Mouse (Mus musculus) 3134 (cell line): ENCODE measurements around the gene Smoc1.

Source experiments
- DNase-seq: peaks from one replicate; pipeline ENCODE4 v3.0.0-alpha.2; 2011; ENCODE audit warnings: low spot score; ENCODE audit not compliant: insufficient read length; ENCODE audit errors: extremely low read depth

Smoc1 gene

DNA sequence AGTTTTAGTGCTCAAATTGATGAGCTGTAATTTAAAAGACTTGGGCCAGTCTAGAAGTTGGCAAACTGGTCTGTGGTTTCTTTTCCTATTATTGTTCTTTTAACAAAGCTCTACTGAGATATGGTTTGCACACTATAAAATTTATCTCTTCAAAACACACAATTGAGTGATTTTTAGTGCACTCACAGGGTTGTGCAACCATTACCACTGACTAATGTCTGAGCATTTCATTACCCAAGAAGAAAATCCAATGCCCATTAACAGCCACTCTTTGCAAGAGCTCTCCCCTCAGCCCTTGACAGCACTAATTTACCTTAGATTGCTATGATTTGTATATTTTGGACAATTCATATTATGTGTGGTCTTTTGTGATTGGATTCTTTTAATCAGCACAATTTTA is 97.2 kb downstream of the Smoc1 start:
- no peak for DNase-seq

DNA sequence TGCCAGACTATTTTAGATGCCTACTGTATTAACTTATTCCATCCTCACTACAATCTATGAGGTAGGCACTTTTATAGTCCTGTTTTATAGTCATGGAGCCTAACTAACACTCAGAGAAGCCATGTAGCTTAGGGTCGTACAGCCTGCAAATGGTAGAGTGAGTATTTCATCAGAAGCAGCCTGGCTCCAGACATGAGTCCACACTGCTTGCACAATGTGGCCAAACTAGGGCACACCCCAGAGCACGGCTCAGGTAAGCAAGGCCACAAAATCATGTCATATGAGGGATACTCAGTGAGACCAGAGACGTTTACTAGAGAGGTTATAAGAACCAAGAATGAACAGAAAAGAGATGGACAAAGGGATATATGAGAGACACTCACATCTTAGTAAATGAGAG is 100.2 kb downstream of the Smoc1 start:
- DNase-seq, result no peak

DNA sequence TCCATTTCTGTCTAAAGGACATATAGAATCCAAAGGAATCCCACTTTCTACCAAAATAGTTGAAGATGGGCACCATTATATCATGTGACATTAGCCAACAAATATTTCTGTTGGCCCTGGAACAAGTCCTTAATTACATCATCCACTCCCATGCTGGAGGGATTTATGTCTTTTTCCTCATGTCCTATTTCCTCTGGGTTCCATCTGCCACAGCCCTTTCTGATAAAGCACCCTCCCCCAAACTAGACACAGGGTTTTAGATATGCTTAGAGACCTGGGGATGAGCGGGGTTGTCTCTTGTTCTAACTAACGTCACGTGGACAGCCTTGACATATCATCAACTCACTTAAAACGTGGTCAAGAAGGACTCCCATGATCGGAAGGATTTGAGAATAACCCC is 102.1 kb downstream of the Smoc1 start:
- DNase-seq, result no peak

DNA sequence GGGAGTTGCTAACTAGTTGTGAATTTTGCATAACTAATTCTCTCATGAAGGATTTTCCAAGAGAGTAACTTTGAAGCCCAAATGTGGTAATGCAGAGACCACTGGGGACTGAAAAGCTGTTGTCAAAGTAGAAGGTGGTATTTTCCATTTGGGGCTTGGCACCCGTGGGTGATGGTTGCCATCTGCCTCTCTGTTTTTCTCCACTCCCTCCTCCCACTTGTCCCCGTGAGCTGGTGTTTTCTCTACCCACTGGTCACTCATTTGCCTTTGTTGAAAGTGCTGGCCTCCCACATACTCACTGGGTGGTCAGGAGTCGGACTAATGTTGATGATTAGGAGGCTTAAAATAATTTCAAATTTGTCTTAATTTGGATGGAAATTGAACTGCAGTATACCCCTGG is 104.1 kb downstream of the Smoc1 start:
- no peak for DNase-seq

DNA sequence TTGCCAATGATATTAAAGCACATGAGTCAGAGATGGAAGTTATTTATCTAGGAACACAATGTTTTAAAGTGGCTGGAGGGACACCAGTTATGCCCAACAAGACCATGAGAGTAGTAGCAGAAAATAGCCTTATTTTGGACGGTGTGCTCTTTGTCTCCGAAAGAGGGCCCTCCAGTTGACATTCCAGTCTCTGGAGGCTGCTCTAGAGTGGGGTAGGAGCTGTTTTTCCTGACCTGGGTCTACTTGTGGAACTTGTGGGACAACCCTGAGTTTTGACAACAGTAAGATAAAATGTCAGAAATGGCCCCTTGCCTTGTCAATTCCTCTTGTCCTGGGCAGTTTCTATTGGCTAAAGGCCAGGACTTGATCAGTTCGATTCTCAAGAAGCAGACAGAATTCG is 104.5 kb downstream of the Smoc1 start:
- no peak for DNase-seq

DNA sequence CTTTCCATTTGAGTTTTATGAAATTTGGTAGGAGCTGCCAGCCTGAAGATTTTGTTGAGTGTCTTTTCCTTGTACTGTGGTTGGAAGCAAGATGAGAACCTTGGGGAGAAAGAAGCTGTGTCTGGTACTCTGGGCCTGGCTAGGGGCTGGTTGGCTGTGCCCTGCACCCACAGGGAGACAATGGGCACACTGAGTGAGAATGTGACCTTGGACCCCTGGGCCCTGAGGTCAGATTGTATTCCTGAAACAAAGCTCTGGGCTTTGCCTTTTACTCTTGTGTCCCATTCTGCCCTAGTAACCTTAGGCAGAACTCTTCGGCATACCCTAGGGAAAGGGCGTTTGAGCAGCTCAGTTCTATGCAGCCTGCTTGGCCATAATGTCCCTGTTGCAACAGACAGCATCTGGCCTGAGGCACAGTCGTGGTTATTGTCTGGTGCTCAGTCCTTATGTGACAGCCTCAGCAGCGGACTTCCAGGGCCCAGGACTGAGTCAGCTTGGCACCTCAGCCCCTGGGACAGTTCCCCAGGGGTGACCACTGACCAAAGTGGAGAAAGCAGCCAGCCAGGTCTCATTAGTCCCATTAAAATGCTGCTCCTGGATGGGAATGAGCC is 106.6 kb downstream of the Smoc1 start:
- no peak for DNase-seq

DNA sequence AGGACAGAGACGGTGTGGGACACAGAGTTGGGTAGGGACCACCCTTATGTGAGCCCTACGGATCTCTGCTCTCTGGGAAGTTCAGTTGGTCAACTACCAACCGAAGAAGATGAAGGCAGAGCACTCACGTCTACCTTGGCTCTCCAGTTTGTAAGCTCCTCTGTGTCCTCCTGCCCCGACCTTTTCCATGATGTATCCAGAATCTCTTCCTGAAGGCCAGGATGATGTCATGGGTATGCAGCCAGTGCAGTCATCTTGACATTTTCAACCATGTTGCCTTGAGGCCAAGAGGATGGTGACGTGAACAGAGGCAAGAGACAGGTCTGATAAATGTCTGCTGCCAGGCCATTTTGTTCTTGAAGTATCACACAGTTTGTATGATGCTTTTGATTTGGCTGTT is 111.6 kb downstream of the Smoc1 start:
- no peak for DNase-seq

DNA sequence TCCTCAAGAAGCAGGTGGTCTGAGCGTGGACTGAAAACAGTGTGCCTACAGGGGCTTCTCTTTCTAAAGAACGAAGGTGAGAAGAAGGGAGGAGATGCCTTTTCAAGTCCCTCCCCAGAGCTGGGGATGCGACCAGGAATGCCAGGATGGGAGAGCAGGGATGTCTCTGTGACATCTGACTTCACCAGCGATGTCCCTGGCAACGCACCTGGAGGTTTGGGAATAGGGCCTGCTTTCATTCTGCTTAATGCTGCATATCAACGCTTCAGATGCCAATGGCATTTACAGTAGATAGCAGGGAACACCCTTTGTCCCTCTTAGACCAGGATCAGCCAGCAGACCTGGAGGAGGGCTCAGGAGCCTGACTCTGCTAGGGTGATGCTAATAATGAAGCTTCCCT is 112.9 kb downstream of the Smoc1 start:
- no peak for DNase-seq

DNA sequence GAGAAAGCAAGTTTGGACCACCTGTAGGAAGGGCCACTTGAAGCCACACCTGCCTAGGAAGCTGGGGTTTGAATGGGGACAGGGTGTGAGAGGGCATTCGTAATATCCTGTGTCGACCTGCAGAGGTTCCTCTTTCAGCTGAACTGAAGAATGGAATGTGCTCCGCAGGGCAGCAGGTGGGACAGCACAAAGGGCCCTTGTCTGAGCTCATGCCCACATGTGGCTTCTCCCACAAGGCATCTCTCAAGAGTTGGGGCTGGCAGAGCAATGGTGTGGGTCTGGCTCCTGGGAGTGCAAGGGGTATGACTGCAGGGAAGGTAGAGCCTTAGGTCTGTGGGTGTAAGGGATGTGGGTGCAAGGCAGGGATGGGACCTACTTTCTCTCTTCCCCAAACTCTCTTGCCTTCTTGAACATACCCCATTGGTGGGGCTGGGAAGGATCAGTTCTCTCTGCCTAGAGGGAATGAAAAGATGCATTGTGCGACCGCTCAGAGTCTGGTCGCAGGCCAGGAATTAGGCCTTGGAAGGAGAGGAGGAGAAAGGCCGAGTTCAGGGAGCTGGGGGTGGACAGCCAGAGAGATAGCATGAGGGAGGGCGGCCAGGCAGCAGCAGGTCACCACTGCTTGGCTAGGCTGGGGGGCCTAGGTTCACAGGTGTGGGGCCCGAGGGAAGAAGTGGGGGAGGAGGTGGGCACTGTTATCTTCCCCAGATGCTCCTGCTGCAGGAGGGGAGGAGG is 114.2 kb downstream of the Smoc1 start:
- DNase-seq, result no peak

DNA sequence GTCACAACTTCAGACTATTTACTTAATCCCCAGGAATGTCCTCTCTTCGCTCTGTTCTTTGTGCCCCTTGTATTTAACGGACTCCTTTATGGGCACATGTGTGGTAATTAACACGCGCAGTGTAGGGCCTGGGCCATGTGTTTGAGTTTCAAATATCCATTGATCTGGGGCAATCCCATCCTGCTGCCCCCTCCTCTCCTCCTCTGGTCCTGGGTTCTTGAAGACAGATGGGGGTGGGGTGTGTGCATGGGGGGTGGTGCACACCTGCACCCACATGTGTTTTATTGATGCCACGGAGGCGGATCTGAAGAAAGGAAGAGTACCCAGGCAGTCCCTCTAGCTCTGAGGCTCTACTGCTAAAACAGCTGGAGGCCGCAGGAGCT is 114.7 kb downstream of the Smoc1 start:
- no peak for DNase-seq

DNA sequence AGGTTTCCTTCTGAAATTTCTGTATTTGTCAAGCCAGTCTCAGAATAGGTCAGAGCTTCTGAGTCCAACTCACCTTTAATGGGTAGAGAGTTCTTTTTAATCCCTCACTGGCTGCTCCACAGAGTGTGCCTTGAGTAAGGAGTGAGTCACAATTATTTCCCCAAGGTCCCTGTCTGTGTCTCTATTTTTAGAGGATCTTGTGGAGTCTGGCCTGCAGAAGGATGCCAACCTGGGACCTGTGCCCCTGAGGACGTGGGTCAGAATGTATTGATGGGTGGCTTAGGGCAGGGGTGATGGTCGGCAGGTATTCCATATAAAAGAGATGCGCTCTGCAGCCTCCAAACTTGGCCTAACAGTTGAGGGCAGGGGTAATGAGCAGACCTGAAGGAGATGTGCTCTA is 115.6 kb downstream of the Smoc1 start:
- DNase-seq, result no peak

DNA sequence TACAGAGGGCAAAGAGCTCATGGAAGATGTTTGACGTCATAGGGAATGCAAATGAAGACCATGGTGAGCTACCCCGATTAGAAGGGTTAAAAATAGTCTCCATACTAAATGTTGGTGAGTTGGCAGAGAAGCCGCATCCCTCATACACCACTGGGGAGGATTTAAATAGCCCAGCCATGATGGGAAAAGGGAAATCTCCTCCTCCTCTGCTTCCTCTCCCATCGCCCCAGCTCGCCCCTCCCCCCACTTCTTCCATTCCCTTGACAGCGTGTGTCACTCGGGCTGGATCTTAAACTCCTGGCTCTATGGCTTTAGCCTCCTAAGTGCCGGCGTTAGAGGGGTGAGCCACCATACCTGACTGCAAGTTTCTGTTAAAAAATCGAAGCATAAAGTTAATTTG is 117.6 kb downstream of the Smoc1 start:
- no peak for DNase-seq

DNA sequence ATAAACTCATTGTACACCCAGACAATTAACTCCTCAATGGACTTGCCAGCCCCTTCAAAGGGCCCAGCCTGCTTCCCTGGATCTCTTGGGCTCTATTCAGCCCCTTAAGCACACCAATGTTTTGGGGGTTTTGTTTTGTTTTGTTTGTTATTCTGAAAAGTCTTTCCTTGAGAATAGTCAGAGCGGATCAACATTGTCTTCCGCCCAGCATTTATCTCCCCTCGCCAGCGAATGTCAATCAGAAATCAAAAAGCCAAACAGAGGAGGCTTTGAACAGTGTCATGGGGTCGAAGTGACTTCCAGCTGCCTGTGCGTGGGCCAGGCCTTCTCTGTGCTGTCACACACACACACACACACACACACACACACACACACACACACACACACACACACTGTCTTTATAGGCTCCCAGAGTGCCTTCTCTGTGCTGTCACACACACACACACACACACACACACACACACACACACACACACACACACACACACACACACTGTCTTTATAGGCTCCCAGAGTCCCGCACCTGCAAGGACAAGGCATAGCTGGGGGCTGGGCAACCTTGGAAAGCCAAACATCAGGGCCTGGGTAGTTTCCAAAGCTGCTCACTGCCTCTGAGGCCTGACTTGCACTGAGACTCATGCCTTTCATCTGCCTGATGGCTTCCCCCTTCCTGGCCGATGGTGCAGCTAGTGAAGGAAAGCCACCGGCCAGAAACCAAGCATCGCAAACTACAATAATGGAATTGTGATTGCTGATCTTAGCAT is 120.0 kb downstream of the Smoc1 start:
- no peak for DNase-seq

DNA sequence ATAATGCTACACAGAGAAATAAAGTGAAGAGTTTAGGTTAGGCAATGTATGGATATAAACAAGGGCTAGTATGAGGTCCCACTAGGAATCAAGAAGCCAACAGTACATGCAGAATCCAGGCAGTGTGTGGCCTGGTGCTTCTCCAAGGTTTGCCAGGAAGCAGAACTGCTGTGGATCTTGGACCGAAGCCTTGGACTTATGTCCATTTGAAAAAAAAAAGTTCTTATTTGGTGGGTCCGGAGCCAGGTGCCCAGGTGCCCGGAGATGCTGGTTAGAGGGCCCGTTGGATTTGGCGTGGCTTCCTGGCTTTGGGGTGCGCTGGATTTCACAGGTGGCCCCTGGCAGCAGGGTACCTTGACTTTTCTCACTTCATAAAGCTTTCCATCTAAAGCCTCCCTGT is 121.3 kb downstream of the Smoc1 start:
- DNase-seq, result no peak

DNA sequence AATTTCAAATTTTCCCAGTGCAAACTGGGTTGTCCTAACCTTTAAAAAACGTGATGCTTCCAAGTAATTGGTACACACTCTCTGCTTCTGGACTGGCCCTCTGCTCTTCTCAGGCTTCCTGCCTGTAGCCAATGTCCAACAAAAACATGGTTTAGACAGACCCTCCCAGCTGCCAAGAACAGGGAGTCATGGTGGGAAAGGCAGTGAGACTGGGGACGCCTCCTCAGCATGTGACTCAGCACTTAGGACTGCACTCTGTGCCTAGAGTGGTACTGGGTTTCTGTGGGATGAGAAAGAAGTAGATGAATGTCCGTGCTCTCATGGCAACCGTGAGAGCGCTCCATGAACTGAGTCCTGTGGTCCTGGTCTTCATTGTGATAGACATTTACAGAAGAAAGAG is 124.3 kb downstream of the Smoc1 start:
- peak; percentile 72 for DNase-seq

DNA sequence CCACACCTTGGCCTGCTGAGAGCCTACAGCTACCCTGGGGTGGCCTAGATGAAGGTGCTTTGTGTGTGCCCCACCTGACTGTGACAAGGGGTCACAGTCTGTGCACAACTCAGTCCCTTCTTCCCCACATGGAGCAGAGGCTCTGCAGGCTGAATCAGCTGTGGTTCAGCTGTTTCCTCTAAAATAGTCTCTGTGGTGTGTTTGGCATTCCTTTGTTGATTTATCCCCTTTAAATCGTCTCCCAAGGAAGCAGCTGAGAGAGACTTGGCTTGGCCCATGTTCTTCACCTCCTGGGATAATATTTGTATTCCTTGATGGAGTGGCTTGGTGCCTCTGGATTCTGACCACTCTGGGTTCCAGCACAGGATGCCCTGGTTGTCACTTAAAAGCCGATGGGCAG is 125.5 kb downstream of the Smoc1 start:
- peak; percentile 16 for DNase-seq

DNA sequence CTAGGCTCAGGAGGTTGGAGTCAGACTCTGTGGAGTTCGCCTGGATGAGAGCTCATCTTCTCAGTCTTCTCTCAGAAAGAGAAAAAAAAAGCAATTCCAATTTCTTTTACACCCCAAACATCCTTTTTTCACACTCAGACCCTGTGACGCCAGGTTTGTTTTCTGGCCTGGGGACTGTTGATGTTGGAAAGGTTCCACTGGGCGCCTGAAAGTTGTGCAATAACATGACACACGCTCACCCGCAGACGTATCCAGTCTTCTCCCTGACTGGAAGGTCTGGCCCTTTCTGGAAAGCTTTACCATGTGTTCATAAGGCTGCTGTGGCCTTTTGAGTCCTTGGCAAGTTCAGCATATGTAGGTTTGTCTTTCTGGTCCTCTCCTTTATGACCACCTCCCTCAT is 129.1 kb downstream of the Smoc1 start:
- peak; percentile 49 for DNase-seq

DNA sequence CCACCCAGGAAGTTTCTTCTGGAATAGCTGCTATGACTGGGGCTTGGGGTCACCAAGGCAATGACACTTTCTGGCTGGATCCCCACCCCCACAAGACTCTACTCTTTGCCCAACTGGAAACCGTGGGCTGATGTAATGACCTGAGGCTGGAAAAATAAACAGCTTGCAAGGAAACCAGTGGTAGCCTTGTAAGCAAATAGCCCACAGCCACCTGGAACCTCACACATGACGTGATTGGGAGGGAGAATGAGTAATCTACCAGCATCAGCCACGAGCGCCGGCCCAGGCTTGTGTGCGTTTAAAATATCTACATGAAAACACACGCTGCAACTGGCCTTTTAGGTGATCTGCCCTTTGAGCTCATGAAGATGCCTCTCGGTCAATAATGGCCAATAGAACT is 130.2 kb downstream of the Smoc1 start:
- peak; percentile 55 for DNase-seq

DNA sequence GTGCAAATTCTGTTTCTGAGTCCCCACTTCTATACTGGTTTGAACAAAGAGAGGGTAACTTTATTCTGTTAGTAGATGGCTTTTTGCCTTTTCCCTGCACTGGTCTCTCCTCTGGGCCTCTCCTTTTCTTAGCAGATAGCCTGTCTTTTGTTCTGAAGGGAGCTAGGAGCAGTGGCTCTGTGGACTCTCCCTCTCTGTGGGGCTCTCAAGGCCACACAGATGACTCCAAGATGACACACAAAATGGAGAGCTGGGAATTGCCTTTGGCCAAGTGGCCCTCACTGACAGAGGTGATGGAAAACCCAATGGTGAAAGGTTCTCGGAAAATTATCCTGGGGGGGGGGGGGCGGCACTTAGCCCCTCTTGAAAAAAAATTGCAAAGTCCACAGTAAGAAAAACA is 133.3 kb downstream of the Smoc1 start:
- DNase-seq, result no peak

DNA sequence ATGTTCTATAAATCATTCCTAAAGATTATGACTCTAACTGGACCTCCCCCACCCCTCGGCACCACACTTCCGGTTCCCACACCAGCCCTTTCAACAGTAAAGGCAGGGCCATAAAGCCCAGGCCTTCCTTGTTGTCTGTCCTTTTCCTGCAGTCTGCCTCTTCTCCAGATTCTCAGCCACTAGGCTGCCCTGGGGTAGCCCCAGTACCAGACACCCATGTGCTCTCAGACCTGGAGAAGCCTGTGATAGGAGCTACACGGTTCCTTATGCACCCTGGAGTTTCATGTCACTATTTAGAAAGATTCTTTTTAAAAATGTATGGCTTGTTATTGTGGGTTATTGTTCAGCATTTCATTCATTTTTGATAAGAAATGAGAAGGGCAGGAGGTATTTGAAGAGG is 133.8 kb downstream of the Smoc1 start:
- DNase-seq, result no peak

DNA sequence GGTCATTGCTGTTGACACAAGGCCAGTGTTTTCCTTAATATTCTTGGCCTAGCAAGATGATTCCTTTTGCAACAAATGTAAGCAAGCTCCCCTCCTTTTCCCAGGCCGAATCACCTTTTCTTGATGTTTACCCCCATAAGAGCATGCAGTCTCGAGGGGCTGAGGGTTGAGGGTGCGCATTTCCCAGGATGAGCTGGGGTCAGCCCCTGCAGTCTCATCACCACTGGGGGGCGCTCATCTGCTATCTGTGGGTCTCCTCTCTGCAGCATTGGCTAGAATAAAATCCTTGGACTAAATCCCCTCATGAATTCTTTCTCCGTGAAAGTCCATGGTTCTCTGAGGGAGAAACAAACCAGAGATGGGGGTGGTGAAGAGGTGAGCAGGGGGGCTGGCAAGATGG is 134.2 kb downstream of the Smoc1 start:
- DNase-seq, result no peak

DNA sequence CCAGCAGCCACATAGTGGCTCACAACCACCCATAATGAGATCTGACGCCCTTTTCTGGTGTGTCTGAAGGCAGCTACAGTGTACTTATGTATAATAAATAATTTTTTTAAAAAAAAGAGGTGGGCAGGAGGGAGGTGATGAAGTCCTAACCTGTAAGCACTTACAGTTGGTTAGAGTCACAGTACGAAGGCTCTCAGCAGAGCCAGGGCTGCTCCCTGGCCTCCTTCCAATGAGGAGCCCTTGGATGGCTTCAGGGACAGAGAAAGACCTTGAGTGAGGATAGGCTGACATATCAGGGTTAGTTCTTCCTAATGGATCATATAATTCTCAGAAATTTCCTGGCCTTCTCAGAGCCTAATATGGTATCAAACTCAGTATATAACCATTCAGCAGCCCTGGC is 134.7 kb downstream of the Smoc1 start:
- no peak for DNase-seq
